In the genomic region with DNA sequence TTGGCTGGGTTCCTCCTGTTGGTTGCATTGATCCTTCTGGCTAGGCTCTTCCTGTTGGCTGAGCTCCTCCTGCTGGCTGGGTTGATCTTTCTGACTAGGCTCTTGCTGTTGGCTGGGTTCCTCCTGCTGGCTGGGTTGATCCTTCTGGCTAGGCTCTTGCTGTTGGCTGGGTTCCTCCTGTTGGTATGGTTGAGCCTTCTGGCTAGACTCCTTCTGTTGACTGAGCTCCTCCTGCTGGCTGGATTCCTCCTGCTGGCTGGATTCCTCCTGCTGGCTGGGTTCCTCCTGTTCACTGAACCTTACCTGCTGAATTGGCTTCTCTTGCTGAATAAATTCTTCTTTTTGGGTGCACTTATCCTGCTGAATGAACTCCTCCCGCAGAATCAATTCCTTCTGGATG, we compare ENCODE assay signal across 8 mouse cellular contexts. TPM values are rescaled to one million over a fixed set of nuclear protein-coding genes. Genes with fewer than 3 reads are reported as not detected.
DNase-seq lines count a peak whose midpoint lies in the region; ATAC-seq lines count a peak whose summit lies in the region.

No protein-coding gene starts in this region.

- 90% methylated on average over 1 of the region's 1 CpGs for WGBS in forebrain, embryonic 14.5 days
- 96% methylated on average over 1 of the region's 1 CpGs for WGBS in forebrain, embryonic 11.5 days
- 88% methylated on average over 1 of the region's 1 CpGs for WGBS in neural tube, embryonic 15.5 days

- H3K9ac ChIP-seq in forebrain, embryonic 14.5 days (ENCODE audit: low read length), result no peak overlapping the region
- H3K9ac ChIP-seq in forebrain, embryonic 11.5 days (ENCODE audit: low read length), result no peak overlapping the region
- no peak overlapping the region for H3K9ac ChIP-seq in neural tube, embryonic 15.5 days (replicated peaks)

- no peaks in the 10 kb centered on the region for H3K27me3 ChIP-seq in forebrain, embryonic 14.5 days (replicated peaks; ENCODE audit: control insufficient read depth, insufficient read depth, low read length)
- H3K27me3 ChIP-seq in forebrain, embryonic 11.5 days (ENCODE audit: control insufficient read depth, insufficient read depth, low read length), result no peaks in the 10 kb centered on the region
- no peaks in the 10 kb centered on the region for H3K27me3 ChIP-seq in neural tube, embryonic 15.5 days (replicated peaks)

- no peak overlapping the region for H3K4me2 ChIP-seq in forebrain, embryonic 14.5 days (ENCODE audit: low read length)
- H3K4me2 ChIP-seq in forebrain, embryonic 11.5 days (ENCODE audit: low read depth, low read length, severe bottlenecking), result no peak overlapping the region
- no peak overlapping the region for H3K4me2 ChIP-seq in neural tube, embryonic 15.5 days

- DNase-seq in forebrain, embryonic 14.5 days (ENCODE audit: low spot score), result peak; percentile 53
- no peak for DNase-seq in forebrain, embryonic 11.5 days (ENCODE audit: low spot score)
- peak; percentile 71 for DNase-seq in NIH3T3 (ENCODE audit: low read depth)
- DNase-seq in layer of hippocampus, postnatal 14 days (ENCODE audit: low spot score in 2 of 2), result peak; percentile 67 to 85
- DNase-seq in thymus, postnatal 0 days (ENCODE audit: low spot score), result no peak
- no peak for DNase-seq in testis, postnatal 10 days (ENCODE audit: low spot score)

- ATAC-seq in forebrain, embryonic 14.5 days, result peak; percentile 57; the same call in 1 of the 2 replicates
- ATAC-seq in forebrain, embryonic 11.5 days (replicated peaks; ENCODE audit: low FRiP score), result no peak
- peak; percentile 88 for ATAC-seq in frontal cortex, adult (ENCODE audit: low TSS enrichment)
- no peak for ATAC-seq in neural tube, embryonic 15.5 days (ENCODE audit: low FRiP score)

- H3K4me1 ChIP-seq in forebrain, embryonic 14.5 days (ENCODE audit: control insufficient read depth, insufficient read depth, low read length), result peaks cover 2% of the 10 kb centered on the region
- no peaks in the 10 kb centered on the region for H3K4me1 ChIP-seq in forebrain, embryonic 11.5 days (replicated peaks; ENCODE audit: control insufficient read depth, insufficient read depth, low read length)
- peaks cover 9% of the 10 kb centered on the region for H3K4me1 ChIP-seq in neural tube, embryonic 15.5 days

- H3K36me3 ChIP-seq in forebrain, embryonic 14.5 days (ENCODE audit: control insufficient read depth, insufficient read depth, low read length), result peaks cover 44% of the 10 kb centered on the region
- peaks cover 5% of the 10 kb centered on the region; the same call in 1 of the 2 replicates for H3K36me3 ChIP-seq in forebrain, embryonic 11.5 days (ENCODE audit: control insufficient read depth, insufficient read depth, low read length)
- H3K36me3 ChIP-seq in neural tube, embryonic 15.5 days, result peaks cover 62% of the 10 kb centered on the region

- no peak overlapping the region for H3K27ac ChIP-seq in forebrain, embryonic 14.5 days (ENCODE audit: low read depth, low read length)
- no peak overlapping the region for H3K27ac ChIP-seq in forebrain, embryonic 11.5 days (ENCODE audit: low read depth, low read length)
- H3K27ac ChIP-seq in neural tube, embryonic 15.5 days (replicated peaks), result no peak overlapping the region

- H3K4me3 ChIP-seq in forebrain, embryonic 14.5 days (ENCODE audit: low read depth, low read length), result no peak overlapping the region
- no peak overlapping the region for H3K4me3 ChIP-seq in forebrain, embryonic 11.5 days (ENCODE audit: low read depth, low read length)
- no peak overlapping the region for H3K4me3 ChIP-seq in neural tube, embryonic 15.5 days (replicated peaks)

- H3K9me3 ChIP-seq in forebrain, embryonic 14.5 days (replicated peaks; ENCODE audit: control insufficient read depth, low read length), result no peaks in the 10 kb centered on the region
- no peaks in the 10 kb centered on the region for H3K9me3 ChIP-seq in forebrain, embryonic 11.5 days (ENCODE audit: control insufficient read depth, low read length)
- H3K9me3 ChIP-seq in neural tube, embryonic 15.5 days (replicated peaks), result peaks cover 4% of the 10 kb centered on the region; the same call in 1 of the 2 replicates

RNA-seq across cellular contexts. Expression of a gene that starts 28.8 kb away (rescaled TPM):
- polyA plus RNA-seq in forebrain, embryonic 14.5 days (2014; fragmentation: Nextera tagmentation; extraction: Ambion mirVana), result 15.7 and 20.6 TPM in 2 replicates
- 12.3 and 13.3 TPM in 2 replicates for polyA plus RNA-seq in forebrain, embryonic 11.5 days (2014; fragmentation: Nextera tagmentation; extraction: Ambion mirVana)
- 10 to 100 TPM; 16.8 to 21.9 TPM for total RNA-seq in layer of hippocampus, postnatal 14 days (2021)
- 1.2 and 1.5 TPM in 2 replicates for polyA plus RNA-seq in thymus, postnatal 0 days (2015; fragmentation: Nextera tagmentation; extraction: Ambion mirVana)
- polyA plus RNA-seq in neural tube, embryonic 15.5 days (2015; fragmentation: Nextera tagmentation; extraction: Ambion mirVana), result 25.2 and 33.4 TPM in 2 replicates

RNA-seq across cellular contexts. Expression of a gene that starts 39.8 kb away (rescaled TPM):
- polyA plus RNA-seq in forebrain, embryonic 14.5 days (2014; fragmentation: Nextera tagmentation; extraction: Ambion mirVana), result not detected in 2 replicates
- polyA plus RNA-seq in forebrain, embryonic 11.5 days (2014; fragmentation: Nextera tagmentation; extraction: Ambion mirVana), result not detected in 2 replicates
- not detected for total RNA-seq in layer of hippocampus, postnatal 14 days (2021)
- not detected in 2 replicates for polyA plus RNA-seq in thymus, postnatal 0 days (2015; fragmentation: Nextera tagmentation; extraction: Ambion mirVana)
- polyA plus RNA-seq in neural tube, embryonic 15.5 days (2015; fragmentation: Nextera tagmentation; extraction: Ambion mirVana), result not detected in 2 replicates

RNA-seq across cellular contexts. Expression of a gene that starts 44.1 kb away (rescaled TPM):
- 16.1 and 23.6 TPM in 2 replicates for polyA plus RNA-seq in forebrain, embryonic 14.5 days (2014; fragmentation: Nextera tagmentation; extraction: Ambion mirVana)
- polyA plus RNA-seq in forebrain, embryonic 11.5 days (2014; fragmentation: Nextera tagmentation; extraction: Ambion mirVana), result 27.5 and 28.9 TPM in 2 replicates
- total RNA-seq in layer of hippocampus, postnatal 14 days (2021), result 10 to 100 TPM; 19.5 to 20.2 TPM
- 11.0 and 17.6 TPM in 2 replicates for polyA plus RNA-seq in thymus, postnatal 0 days (2015; fragmentation: Nextera tagmentation; extraction: Ambion mirVana)
- polyA plus RNA-seq in neural tube, embryonic 15.5 days (2015; fragmentation: Nextera tagmentation; extraction: Ambion mirVana), result 26.7 and 27.0 TPM in 2 replicates

RNA-seq across cellular contexts. Expression of a gene that starts 60.0 kb away (rescaled TPM):
- polyA plus RNA-seq in forebrain, embryonic 14.5 days (2014; fragmentation: Nextera tagmentation; extraction: Ambion mirVana), result 29.7 and 38.8 TPM in 2 replicates
- polyA plus RNA-seq in forebrain, embryonic 11.5 days (2014; fragmentation: Nextera tagmentation; extraction: Ambion mirVana), result 32.3 and 32.9 TPM in 2 replicates
- 10 to 100 TPM; 16.1 to 16.8 TPM for total RNA-seq in layer of hippocampus, postnatal 14 days (2021)
- 34.5 and 36.7 TPM in 2 replicates for polyA plus RNA-seq in thymus, postnatal 0 days (2015; fragmentation: Nextera tagmentation; extraction: Ambion mirVana)
- 23.4 and 25.4 TPM in 2 replicates for polyA plus RNA-seq in neural tube, embryonic 15.5 days (2015; fragmentation: Nextera tagmentation; extraction: Ambion mirVana)

Comparison
In these comparisons a context has a peak if more than half of its experiments do, and no peak if none do; other contexts are left out.
1. ATAC-seq: peak in forebrain, embryonic 14.5 days (single experiment) and frontal cortex, adult (single experiment); none in forebrain, embryonic 11.5 days (single experiment) and neural tube, embryonic 15.5 days (single experiment).
2. DNase-seq: peak in forebrain, embryonic 14.5 days (single experiment), NIH3T3 (single experiment) and layer of hippocampus, postnatal 14 days (2 of 2); none in forebrain, embryonic 11.5 days (single experiment), thymus, postnatal 0 days (single experiment) and testis, postnatal 10 days (single experiment).